Mouse (Mus musculus): Measurements from ENCODE around the gene Syk.

DNA sequence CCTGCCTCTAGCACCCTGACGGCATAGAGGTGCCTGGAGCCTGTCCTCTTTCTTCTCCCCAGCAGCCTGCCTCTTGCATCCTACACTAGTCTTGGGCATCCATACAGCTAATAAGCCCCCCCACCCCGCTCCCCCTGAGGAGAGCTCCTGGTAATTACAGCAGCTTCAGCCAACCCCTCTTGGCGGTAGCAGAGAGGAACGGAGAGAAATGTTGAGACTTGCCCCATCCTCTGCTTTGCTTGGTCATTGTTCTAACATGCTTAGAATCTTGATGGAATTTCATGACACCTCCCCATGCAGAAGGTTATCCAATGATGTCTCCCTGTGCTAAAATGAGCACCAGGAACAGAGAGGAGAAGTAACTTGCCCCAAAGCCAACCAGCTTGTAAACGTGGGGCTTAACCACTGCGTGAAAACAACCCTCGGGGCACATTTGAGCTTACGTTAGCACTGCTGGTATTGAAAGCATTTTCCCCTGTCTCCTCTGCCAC lies 40.9 kb upstream of the Syk start:
- TF ChIP-seq POLR2A (IDR thresholded peaks at IDR 0.05; ENCODE audit: low read depth, low read length) = no peak
- no peak for TF ChIP-seq CTCF (IDR thresholded peaks at IDR 0.05; ENCODE audit: extremely low read depth, insufficient read depth, insufficient read length, insufficient replicate concordance)
